9 mouse cellular contexts compared by ENCODE assay signal in genomic region chr1:156754608-156755413, GRCm38 (mm10). TPM values are rescaled to one million over a fixed set of nuclear protein-coding genes. Genes with fewer than 3 reads are reported as not detected.
DNase-seq lines count a peak whose midpoint lies in the region; ATAC-seq and TF ChIP-seq lines count a peak whose summit lies in the region.
"Had no signal": no experiment of that assay in that cellular context is flagged by ENCODE, and none has a peak within 500 bp of the region (broad histone marks: within the 10 kb centered on the region; RNA-seq: fewer than 3 reads in every experiment).

No protein-coding gene starts in this region.

- no peak overlapping the region for H3K4me2 ChIP-seq in kidney, postnatal 0 days (ENCODE audit: low read length)
- no peak overlapping the region for H3K4me2 ChIP-seq in forebrain, embryonic 11.5 days (ENCODE audit: low read depth, low read length, severe bottlenecking)
- peak overlapping the region; percentile 28 for H3K4me2 ChIP-seq in midbrain, embryonic 16.5 days (ENCODE audit: low read length)
- H3K4me2 ChIP-seq: lung, embryonic 15.5 days had no signal

- no peak for ATAC-seq in kidney, postnatal 0 days (replicated peaks; ENCODE audit: low FRiP score, low read depth)
- ATAC-seq in forebrain, embryonic 11.5 days (replicated peaks; ENCODE audit: low FRiP score): no peak
- ATAC-seq in midbrain, embryonic 16.5 days: peak; percentile 73

- 41% methylated on average over 15 of the region's 15 CpGs for WGBS in kidney, postnatal 0 days
- 58% methylated on average over 15 of the region's 15 CpGs for WGBS in forebrain, embryonic 11.5 days
- WGBS in hindbrain, embryonic 10.5 days: 41% methylated on average over 15 of the region's 15 CpGs
- WGBS in midbrain, embryonic 16.5 days: 40% methylated on average over 15 of the region's 15 CpGs
- 65% methylated on average over 15 of the region's 15 CpGs for WGBS in thymus, adult 2 months

- no peak overlapping the region for H3K4me3 ChIP-seq in kidney, postnatal 0 days (replicated peaks; ENCODE audit: low read depth, low read length)
- no peak overlapping the region for H3K4me3 ChIP-seq in forebrain, embryonic 11.5 days (ENCODE audit: low read depth, low read length)
- H3K4me3 ChIP-seq in hindbrain, embryonic 10.5 days: peak overlapping the region; percentile 16; the same call in 1 of the 2 replicates
- H3K4me3 ChIP-seq in midbrain, embryonic 16.5 days (ENCODE audit: low read depth, low read length): no peak overlapping the region
- H3K4me3 ChIP-seq in thymus, adult 2 months (ENCODE audit: control insufficient read depth, insufficient read depth, low read length): no peak overlapping the region
- H3K4me3 ChIP-seq: lung, embryonic 15.5 days had no signal

- H3K4me1 ChIP-seq in kidney, postnatal 0 days (replicated peaks; ENCODE audit: insufficient read depth, low read length): peaks cover 12% of the 10 kb centered on the region
- H3K4me1 ChIP-seq in forebrain, embryonic 11.5 days (replicated peaks; ENCODE audit: control insufficient read depth, insufficient read depth, low read length): peaks cover 7% of the 10 kb centered on the region; the same call in 1 of the 2 replicates
- peaks cover 93% of the 10 kb centered on the region for H3K4me1 ChIP-seq in hindbrain, embryonic 10.5 days (replicated peaks)
- peaks cover 18% of the 10 kb centered on the region for H3K4me1 ChIP-seq in midbrain, embryonic 16.5 days (ENCODE audit: control insufficient read depth, insufficient read depth, low read length)
- H3K4me1 ChIP-seq in thymus, adult 2 months (replicated peaks; ENCODE audit: control insufficient read depth, insufficient read depth, low read length): peaks cover 3% of the 10 kb centered on the region

- no peaks in the 10 kb centered on the region for H3K27me3 ChIP-seq in kidney, postnatal 0 days (ENCODE audit: insufficient read depth, low read length)
- no peaks in the 10 kb centered on the region for H3K27me3 ChIP-seq in forebrain, embryonic 11.5 days (ENCODE audit: control insufficient read depth, insufficient read depth, low read length)
- peaks cover 14% of the 10 kb centered on the region; the same call in 1 of the 2 replicates for H3K27me3 ChIP-seq in hindbrain, embryonic 10.5 days (ENCODE audit: insufficient read depth, poor library complexity, severe bottlenecking)
- H3K27me3 ChIP-seq in midbrain, embryonic 16.5 days (ENCODE audit: control insufficient read depth, insufficient read depth, low read depth, low read length): no peaks in the 10 kb centered on the region
- no peaks in the 10 kb centered on the region for H3K27me3 ChIP-seq in thymus, adult 2 months (ENCODE audit: control insufficient read depth, insufficient read depth, low read length)
- H3K27me3 ChIP-seq: lung, embryonic 15.5 days had no signal

- no peaks in the 10 kb centered on the region for H3K36me3 ChIP-seq in kidney, postnatal 0 days (ENCODE audit: insufficient read depth, low read length)
- H3K36me3 ChIP-seq in forebrain, embryonic 11.5 days (ENCODE audit: control insufficient read depth, insufficient read depth, low read length): no peaks in the 10 kb centered on the region
- no peaks in the 10 kb centered on the region for H3K36me3 ChIP-seq in hindbrain, embryonic 10.5 days
- no peaks in the 10 kb centered on the region for H3K36me3 ChIP-seq in midbrain, embryonic 16.5 days (ENCODE audit: control insufficient read depth, insufficient read depth, low read length)
- no peaks in the 10 kb centered on the region for H3K36me3 ChIP-seq in thymus, adult 2 months (ENCODE audit: control insufficient read depth, insufficient read depth, low read length)
- H3K36me3 ChIP-seq: lung, embryonic 15.5 days had no signal

- H3K27ac ChIP-seq in kidney, postnatal 0 days: no peak overlapping the region
- H3K27ac ChIP-seq in forebrain, embryonic 11.5 days (ENCODE audit: low read depth, low read length): 0 out of 2 replicates have a peak overlapping the region, but pooled peaks have one; percentile 15
- H3K27ac ChIP-seq in hindbrain, embryonic 10.5 days: peak overlapping the region; percentile 88
- H3K27ac ChIP-seq in midbrain, embryonic 16.5 days (ENCODE audit: low read length): peak overlapping the region; percentile 69
- H3K27ac ChIP-seq in thymus, adult 2 months (ENCODE audit: control insufficient read depth, insufficient read depth, low read length): no peak overlapping the region
- H3K27ac ChIP-seq: lung, embryonic 15.5 days had no signal

- no peak for TF ChIP-seq POLR2A in thymus, adult 2 months (IDR thresholded peaks at IDR 0.05; ENCODE audit: control insufficient read depth, extremely low read depth, insufficient read depth, low read length, poor library complexity)

- H3K9ac ChIP-seq in kidney, postnatal 0 days (ENCODE audit: low read depth, low read length): no peak overlapping the region
- no peak overlapping the region for H3K9ac ChIP-seq in forebrain, embryonic 11.5 days (ENCODE audit: low read length)
- H3K9ac ChIP-seq in midbrain, embryonic 16.5 days (ENCODE audit: low read depth, low read length): peak overlapping the region; percentile 23; the same call in 1 of the 2 replicates
- H3K9ac ChIP-seq: lung, embryonic 15.5 days had no signal

- TF ChIP-seq CTCF in kidney, postnatal 0 days (IDR thresholded peaks at IDR 0.05; ENCODE audit: low read depth): no peak
- no peak for TF ChIP-seq CTCF in thymus, adult 2 months (IDR thresholded peaks at IDR 0.05; ENCODE audit: borderline replicate concordance, control insufficient read depth, extremely low read depth, insufficient read depth, low read length, poor library complexity)

- H3K9me3 ChIP-seq in kidney, postnatal 0 days (replicated peaks; ENCODE audit: low read length): no peaks in the 10 kb centered on the region
- H3K9me3 ChIP-seq in forebrain, embryonic 11.5 days (ENCODE audit: control insufficient read depth, low read length): no peaks in the 10 kb centered on the region
- no peaks in the 10 kb centered on the region for H3K9me3 ChIP-seq in hindbrain, embryonic 10.5 days
- no peaks in the 10 kb centered on the region for H3K9me3 ChIP-seq in midbrain, embryonic 16.5 days (replicated peaks; ENCODE audit: control insufficient read depth, low read length, poor library complexity, severe bottlenecking)
- H3K9me3 ChIP-seq: lung, embryonic 15.5 days had no signal

- peak; percentile 61 for DNase-seq in kidney, postnatal 0 days (ENCODE audit: low spot score)
- DNase-seq in kidney, postnatal 25 days: no peak
- no peak for DNase-seq in forebrain, embryonic 11.5 days (ENCODE audit: low spot score)
- DNase-seq in hindbrain, embryonic 10.5 days (ENCODE audit: low spot score): peak; percentile 74
- no peak for DNase-seq in thymus, adult 2 months
- DNase-seq in yolk sac, embryonic 10.5 days (ENCODE audit: low spot score): no peak
- DNase-seq in cerebellum, adult 18-20 months: no peak

RNA-seq across cellular contexts. Expression of gene Fam20b, which starts 35.9 kb away (rescaled TPM):
- 30.5 and 32.3 TPM in 2 replicates for polyA plus RNA-seq in kidney, postnatal 0 days (2015; fragmentation: Nextera tagmentation; extraction: Ambion mirVana)
- 22.9 and 23.4 TPM in 2 replicates for polyA plus RNA-seq in forebrain, embryonic 11.5 days (2014; fragmentation: Nextera tagmentation; extraction: Ambion mirVana)
- 19.4 and 19.9 TPM in 2 replicates for polyA plus RNA-seq in hindbrain, embryonic 10.5 days (2016; fragmentation: Nextera tagmentation; extraction: Ambion mirVana)
- polyA plus RNA-seq in midbrain, embryonic 16.5 days (2015; fragmentation: Nextera tagmentation; extraction: Ambion mirVana): 34.4 and 34.5 TPM in 2 replicates
- polyA plus RNA-seq in thymus, adult 2 months (2012; rRNA removed): 17.7 and 18.2 TPM in 2 replicates

Comparison
In these comparisons a context has a peak if more than half of its experiments do, and no peak if none do; other contexts are left out.
1. DNase-seq: peak in kidney, postnatal 0 days (single experiment) and hindbrain, embryonic 10.5 days (single experiment); none in kidney, postnatal 25 days (0 of 2), forebrain, embryonic 11.5 days (single experiment), thymus, adult 2 months (single experiment), yolk sac, embryonic 10.5 days (single experiment) and cerebellum, adult 18-20 months (0 of 2).
2. H3K27ac ChIP-seq: peak in forebrain, embryonic 11.5 days (single experiment), hindbrain, embryonic 10.5 days (single experiment) and midbrain, embryonic 16.5 days (single experiment); none in kidney, postnatal 0 days (single experiment) and thymus, adult 2 months (single experiment).